Mouse (Mus musculus) natural killer cell, adult 2 months (primary cell): ENCODE measurements around the gene Prr27.

ENCODE experiments used
- DNase-seq, 2 experiments: peaks; one replicate each; pipeline ENCODE4 v3.0.0; 2022; ENCODE audit warnings: low spot score in 2 of 2

The Prr27 gene

GRCm38 (mm10) chr5:87825386-87825785 is at the start of gene Prr27:
Gene Prr27 (plus strand): TSS chr5:87825686.
- no peak for DNase-seq

GRCm38 (mm10) chr5:87782731-87783130 is 42.8 kb upstream of the Prr27 start:
- DNase-seq = no peak

GRCm38 (mm10) chr5:87807782-87808181 is 17.7 kb upstream of the Prr27 start, which contains the start of gene Csn1s2b:
Gene Csn1s2b (plus strand): TSS chr5:87808082.
- DNase-seq = no peak

- no peak for DNase-seq
These were observed 16.2 kb upstream of the Prr27 start for GRCm38 (mm10) chr5:87809253-87809652.

- no peak for DNase-seq
These were observed 29.7 kb downstream of the Prr27 start for GRCm38 (mm10) chr5:87855136-87855716.

GRCm38 (mm10) chr5:87870084-87870483 is 44.6 kb downstream of the Prr27 start:
- no peak for DNase-seq

- no peak for DNase-seq
These were observed 45.9 kb downstream of the Prr27 start for GRCm38 (mm10) chr5:87871423-87871822.

- DNase-seq = no peak
These were observed 59.2 kb downstream of the Prr27 start, which contains the start of gene Odam for GRCm38 (mm10) chr5:87884729-87885128. Gene Odam (plus strand): TSS chr5:87885029.
